Mouse (Mus musculus) cerebellum, adult 8-10 months (tissue): ENCODE data around the gene Mc3r.

Experiments used
- DNase-seq: peaks from one replicate; pipeline ENCODE4 v3.0.0; 2022

The Mc3r gene

GRCm38 (mm10) chr2:172248106-172248764, at the start of gene Mc3r:
Gene Mc3r, plus strand, starts transcription at chr2:172248492.
- DNase-seq: peak; percentile 26

GRCm38 (mm10) chr2:172201998-172202780, 46.1 kb upstream of the Mc3r start:
- no peak for DNase-seq

GRCm38 (mm10) chr2:172207003-172207402, 41.3 kb upstream of the Mc3r start:
- peak; percentile 80 for DNase-seq

GRCm38 (mm10) chr2:172213480-172213879, 34.8 kb upstream of the Mc3r start:
- no peak for DNase-seq

GRCm38 (mm10) chr2:172214336-172214735, 34.0 kb upstream of the Mc3r start:
- no peak for DNase-seq

GRCm38 (mm10) chr2:172215508-172216162, 32.7 kb upstream of the Mc3r start:
- DNase-seq: peak; percentile 69

- DNase-seq: no peak
These were observed 32.0 kb upstream of the Mc3r start for GRCm38 (mm10) chr2:172216163-172216915.

GRCm38 (mm10) chr2:172217886-172218285, 30.4 kb upstream of the Mc3r start:
- no peak for DNase-seq

- no peak for DNase-seq
These were observed 29.1 kb upstream of the Mc3r start for GRCm38 (mm10) chr2:172219186-172219585.

- DNase-seq: peak; percentile 64
These were observed 26.5 kb upstream of the Mc3r start for GRCm38 (mm10) chr2:172221656-172222393.

- peak; percentile 79 for DNase-seq
These were observed 25.9 kb upstream of the Mc3r start for GRCm38 (mm10) chr2:172222394-172222785.

GRCm38 (mm10) chr2:172222891-172223290, 25.4 kb upstream of the Mc3r start:
- no peak for DNase-seq

- no peak for DNase-seq
These were observed 24.7 kb upstream of the Mc3r start for GRCm38 (mm10) chr2:172223451-172224200.

- no peak for DNase-seq
These were observed 21.3 kb upstream of the Mc3r start for GRCm38 (mm10) chr2:172226945-172227344.

GRCm38 (mm10) chr2:172227808-172228207, 20.5 kb upstream of the Mc3r start:
- no peak for DNase-seq

GRCm38 (mm10) chr2:172229190-172229589, 19.1 kb upstream of the Mc3r start:
- no peak for DNase-seq

GRCm38 (mm10) chr2:172230126-172230525, 18.2 kb upstream of the Mc3r start:
- DNase-seq: no peak

GRCm38 (mm10) chr2:172238220-172238619, 10.1 kb upstream of the Mc3r start:
- no peak for DNase-seq

- no peak for DNase-seq
These were observed 7.3 kb upstream of the Mc3r start for GRCm38 (mm10) chr2:172241031-172241430.

- no peak for DNase-seq
These were observed 2.8 kb upstream of the Mc3r start for GRCm38 (mm10) chr2:172245497-172245896.

GRCm38 (mm10) chr2:172249336-172249735, 1.0 kb downstream of the Mc3r start:
- peak; percentile 2 for DNase-seq

GRCm38 (mm10) chr2:172256418-172256817, 8.1 kb downstream of the Mc3r start:
- no peak for DNase-seq
